Mouse (Mus musculus): ENCODE results near the gene Zfp764.
"Not testable (repeated sequence)": the region's sequence is repeated elsewhere in the genome, so short reads cannot be mapped to it uniquely, and the experiment has no call there.

Zfp764 gene

GRCm38 (mm10) chr7:127388201-127388600, 18.4 kb downstream of the Zfp764 start:
- not testable (repeated sequence) for DNase-seq

GRCm38 (mm10) chr7:127386641-127387392, 19.8 kb downstream of the Zfp764 start, which contains the start of gene 9130019O22Rik:
TSS of gene 9130019O22Rik (minus strand) at chr7:127387166.
- peak; percentile 93 for DNase-seq

GRCm38 (mm10) chr7:127385560-127385959, 21.1 kb downstream of the Zfp764 start:
- peak; percentile 56 for DNase-seq

- no peak for DNase-seq
Observed at GRCm38 (mm10) chr7:127378310-127378921, 28.2 kb downstream of the Zfp764 start.

GRCm38 (mm10) chr7:127375271-127376245, 31.1 kb downstream of the Zfp764 start, which contains the start of gene Zfp747:
TSS of gene Zfp747 (minus strand) at chr7:127376050.
- DNase-seq, result peak; percentile 96

- not testable (repeated sequence) for DNase-seq
Observed at GRCm38 (mm10) chr7:127371870-127372269, 34.8 kb downstream of the Zfp764 start.

GRCm38 (mm10) chr7:127371213-127371612, 35.4 kb downstream of the Zfp764 start:
- DNase-seq, result no peak

- no peak for DNase-seq
Observed at GRCm38 (mm10) chr7:127366249-127366648, 40.4 kb downstream of the Zfp764 start.

GRCm38 (mm10) chr7:127364166-127364565, 42.5 kb downstream of the Zfp764 start:
- peak; percentile 71 for DNase-seq

GRCm38 (mm10) chr7:127363475-127363921, 43.1 kb downstream of the Zfp764 start:
- peak; percentile 78 for DNase-seq

GRCm38 (mm10) chr7:127362418-127362817, 44.2 kb downstream of the Zfp764 start:
- not testable (repeated sequence) for DNase-seq

GRCm38 (mm10) chr7:127361449-127361848, 45.2 kb downstream of the Zfp764 start:
- DNase-seq, result peak; percentile 57

- no peak for DNase-seq
Observed at GRCm38 (mm10) chr7:127360265-127360664, 46.4 kb downstream of the Zfp764 start.

GRCm38 (mm10) chr7:127358472-127358871, 48.1 kb downstream of the Zfp764 start:
- DNase-seq, result no peak

GRCm38 (mm10) chr7:127357871-127358270, 48.8 kb downstream of the Zfp764 start:
- no peak for DNase-seq

GRCm38 (mm10) chr7:127355796-127356195, 50.8 kb downstream of the Zfp764 start:
- DNase-seq, result no peak

Measured in cerebellum, adult 9-11 months (tissue).